Mouse (Mus musculus) lung, embryonic 16.5 days (tissue): ENCODE results near the gene Lrmda. TPM values are rescaled to one million over a fixed set of nuclear protein-coding genes. Genes with fewer than 3 reads are reported as not detected.

Experiments used
- ATAC-seq: fragments of 200-750 bp; cut with Nextera tagmentation; 2 replicates; pipeline ENCODE4 v1.8.0; 2017; ENCODE audit warnings: low read depth, mild to moderate bottlenecking, moderate library complexity
- H3K27ac ChIP-seq: fragments of 300-500 bp; sonication (generic); 2 replicates; pipeline ENCODE4 v1.5.1; 2014; ENCODE audit warnings: mild to moderate bottlenecking, control low read depth, low read length
- H3K27me3 ChIP-seq: fragments of 300-500 bp; sonication (generic); 2 replicates; pipeline ENCODE4 v1.6.1; 2014; ENCODE audit warnings: low read depth, low read length, mixed read lengths; ENCODE audit not compliant: control insufficient read depth, insufficient read depth
- H3K36me3 ChIP-seq: fragments of 300-500 bp; sonication (generic); 2 replicates; pipeline ENCODE4 v1.6.1; 2014; ENCODE audit warnings: low read length; ENCODE audit not compliant: control insufficient read depth, insufficient read depth
- H3K4me1 ChIP-seq: fragments of 300-500 bp; sonication (generic); replicated peaks from 2 replicates; pipeline ENCODE4 v1.6.1; 2014; ENCODE audit warnings: low read length, mixed read lengths; ENCODE audit not compliant: control insufficient read depth, insufficient read depth
- H3K4me2 ChIP-seq: fragments of 300-500 bp; sonication (generic); 2 replicates; pipeline ENCODE4 v1.6.1; 2014; ENCODE audit warnings: low read depth, low read length, control low read depth
- H3K4me3 ChIP-seq: fragments of 300-500 bp; sonication (generic); 2 replicates; pipeline ENCODE4 v1.5.1; 2014; ENCODE audit warnings: mild to moderate bottlenecking, low read length, control low read depth
- H3K9ac ChIP-seq: fragments of 300-500 bp; sonication (generic); 2 replicates; pipeline ENCODE4 v1.6.1; 2014; ENCODE audit warnings: low read length, control low read depth
- H3K9me3 ChIP-seq: fragments of 300-500 bp; sonication (generic); 2 replicates; pipeline ENCODE4 v1.6.1; 2016; ENCODE audit warnings: low read length; ENCODE audit not compliant: control insufficient read depth
- WGBS: fragments of 180-500 bp; shearing (Covaris S2); extraction: QIAGEN DNeasy Blood & Tissue Kit; methylation state at CpG from one replicate; pipeline ENCODE4 v1.1.7; 2014; 5-methylcytosine and 5-hydroxymethylcytosine counted together
- polyA plus RNA-seq: library from polyadenylated mRNA; unstranded; fragments of >200 nt; fragmentation: Nextera tagmentation; extraction: Ambion mirVana; gene quantifications from 2 replicates; pipeline ENCODE4 v1.2.1, GENCODE M21; 2015

Lrmda gene
- polyA plus RNA-seq, 1 experiment from 2014 or later, result 1.2 TPM

GRCm38 (mm10) chr14:22179761-22180160 lies 160.2 kb downstream of the Lrmda start:
- H3K36me3 ChIP-seq, result no peaks in the 10 kb centered on the region
- H3K4me1 ChIP-seq, result no peaks in the 10 kb centered on the region
- 52% methylated on average over 2 of the region's 2 CpGs for WGBS
- no peak overlapping the region for H3K4me3 ChIP-seq
- no peak overlapping the region for H3K27ac ChIP-seq
- peaks cover 2% of the 10 kb centered on the region; the same call in 1 of the 2 replicates for H3K27me3 ChIP-seq
- no peaks in the 10 kb centered on the region for H3K9me3 ChIP-seq
- no peak overlapping the region for H3K9ac ChIP-seq
- ATAC-seq, result no peak
- H3K4me2 ChIP-seq, result no peak overlapping the region

GRCm38 (mm10) chr14:22181508-22181907 lies 162.0 kb downstream of the Lrmda start:
- no peaks in the 10 kb centered on the region for H3K4me1 ChIP-seq
- no peaks in the 10 kb centered on the region for H3K36me3 ChIP-seq
- peaks cover 2% of the 10 kb centered on the region; the same call in 1 of the 2 replicates for H3K27me3 ChIP-seq
- 97% methylated on average over 5 of the region's 6 CpGs for WGBS
- no peak overlapping the region for H3K4me2 ChIP-seq
- no peak for ATAC-seq
- H3K4me3 ChIP-seq, result no peak overlapping the region
- no peak overlapping the region for H3K27ac ChIP-seq
- no peak overlapping the region for H3K9ac ChIP-seq
- no peaks in the 10 kb centered on the region for H3K9me3 ChIP-seq

GRCm38 (mm10) chr14:22183195-22183594 lies 163.7 kb downstream of the Lrmda start:
- WGBS, result 63% methylated on average over 3 of the region's 3 CpGs
- H3K4me3 ChIP-seq, result no peak overlapping the region
- H3K27ac ChIP-seq, result no peak overlapping the region
- peaks cover 2% of the 10 kb centered on the region; the same call in 1 of the 2 replicates for H3K27me3 ChIP-seq
- H3K9ac ChIP-seq, result no peak overlapping the region
- H3K36me3 ChIP-seq, result no peaks in the 10 kb centered on the region
- no peak for ATAC-seq
- no peaks in the 10 kb centered on the region for H3K9me3 ChIP-seq
- H3K4me2 ChIP-seq, result no peak overlapping the region
- H3K4me1 ChIP-seq, result no peaks in the 10 kb centered on the region

- Histone ChIP-seq H3K9me3 (no peaks in the 10 kb centered on the region), H3K4me3 (no peak overlapping the region), H3K4me1 (no peaks in the 10 kb centered on the region), H3K4me2 (no peak overlapping the region), H3K36me3 (no peaks in the 10 kb centered on the region), H3K27ac (no peak overlapping the region), H3K9ac (no peak overlapping the region), H3K27me3 (peaks cover 2% of the 10 kb centered on the region; the same call in 1 of the 2 replicates)
- no peak for ATAC-seq
- 60% methylated on average over 4 of the region's 4 CpGs for WGBS
Measured at GRCm38 (mm10) chr14:22185452-22185851, 165.9 kb downstream of the Lrmda start.

GRCm38 (mm10) chr14:22190111-22190510 lies 170.6 kb downstream of the Lrmda start:
- WGBS, result 48% methylated on average over 6 of the region's 6 CpGs
- no peak for ATAC-seq
- H3K27ac ChIP-seq, result no peak overlapping the region
- no peak overlapping the region for H3K4me2 ChIP-seq
- no peaks in the 10 kb centered on the region for H3K36me3 ChIP-seq
- H3K9ac ChIP-seq, result no peak overlapping the region
- no peaks in the 10 kb centered on the region; the same call in 1 of the 2 replicates for H3K27me3 ChIP-seq
- H3K4me3 ChIP-seq, result no peak overlapping the region
- no peaks in the 10 kb centered on the region for H3K9me3 ChIP-seq
- H3K4me1 ChIP-seq, result no peaks in the 10 kb centered on the region

- H3K4me1 ChIP-seq, result no peaks in the 10 kb centered on the region
- no peak overlapping the region for H3K9ac ChIP-seq
- H3K27me3 ChIP-seq, result peaks cover 2% of the 10 kb centered on the region; the same call in 1 of the 2 replicates
- WGBS, result 56% methylated on average over 9 of the region's 9 CpGs
- ATAC-seq, result no peak
- H3K4me3 ChIP-seq, result no peak overlapping the region
- no peak overlapping the region for H3K4me2 ChIP-seq
- no peak overlapping the region for H3K27ac ChIP-seq
- no peaks in the 10 kb centered on the region for H3K9me3 ChIP-seq
- H3K36me3 ChIP-seq, result no peaks in the 10 kb centered on the region
Measured at GRCm38 (mm10) chr14:22192185-22192584, 172.7 kb downstream of the Lrmda start.

GRCm38 (mm10) chr14:22198021-22198420 lies 178.5 kb downstream of the Lrmda start:
- no peak overlapping the region for H3K4me2 ChIP-seq
- H3K36me3 ChIP-seq, result no peaks in the 10 kb centered on the region
- no peak overlapping the region for H3K9ac ChIP-seq
- 24% methylated on average over 11 of the region's 11 CpGs for WGBS
- H3K4me1 ChIP-seq, result peaks cover 5% of the 10 kb centered on the region; the same call in 1 of the 2 replicates
- no peak overlapping the region for H3K4me3 ChIP-seq
- peaks cover 3% of the 10 kb centered on the region; the same call in 1 of the 2 replicates for H3K27me3 ChIP-seq
- ATAC-seq, result no peak
- H3K9me3 ChIP-seq, result no peaks in the 10 kb centered on the region
- H3K27ac ChIP-seq, result no peak overlapping the region

GRCm38 (mm10) chr14:22198641-22199425 lies 179.3 kb downstream of the Lrmda start:
- H3K4me2 ChIP-seq, result no peak overlapping the region; the same call in 1 of the 2 replicates
- H3K27me3 ChIP-seq, result peaks cover 3% of the 10 kb centered on the region; the same call in 1 of the 2 replicates
- H3K4me1 ChIP-seq, result peaks cover 5% of the 10 kb centered on the region; the same call in 1 of the 2 replicates
- H3K9ac ChIP-seq, result no peak overlapping the region
- ATAC-seq, result peak; percentile 91
- no peak overlapping the region for H3K27ac ChIP-seq
- 39% methylated on average over 12 of the region's 12 CpGs for WGBS
- no peaks in the 10 kb centered on the region for H3K36me3 ChIP-seq
- H3K4me3 ChIP-seq, result no peak overlapping the region
- no peaks in the 10 kb centered on the region for H3K9me3 ChIP-seq

GRCm38 (mm10) chr14:22201667-22202066 lies 182.2 kb downstream of the Lrmda start:
- no peak for ATAC-seq
- Histone ChIP-seq H3K27me3 (peaks cover 5% of the 10 kb centered on the region; the same call in 1 of the 2 replicates), H3K36me3 (no peaks in the 10 kb centered on the region), H3K9ac (no peak overlapping the region), H3K4me3 (no peak overlapping the region), H3K4me2 (no peak overlapping the region), H3K4me1 (peaks cover 5% of the 10 kb centered on the region; the same call in 1 of the 2 replicates), H3K9me3 (no peaks in the 10 kb centered on the region), H3K27ac (no peak overlapping the region)
- 44% methylated on average over 2 of the region's 2 CpGs for WGBS
